Mouse (Mus musculus): ENCODE results near the gene Cttnbp2nl. TPM values are rescaled to one million over a fixed set of nuclear protein-coding genes. Genes with fewer than 3 reads are reported as not detected.

Gene Cttnbp2nl
- polyA plus RNA-seq, 1 experiment from 2014 or later, result 52.4 TPM

GRCm38 (mm10) chr3:104967548-104968300, 85.2 kb downstream of the Cttnbp2nl start:
- Histone ChIP-seq H3K4me3 (peak overlapping the region; percentile 65), H3K27me3 (replicated peaks; ENCODE audit: low read depth, poor library complexity, severe bottlenecking) (peaks cover 47% of the 10 kb centered on the region), H3K9me3 (no peaks in the 10 kb centered on the region; the same call in 1 of the 2 replicates), H3K4me1 (peaks cover 50% of the 10 kb centered on the region), H3K27ac (replicated peaks) (peak overlapping the region; percentile 89), H3K36me3 (replicated peaks) (no peaks in the 10 kb centered on the region)
- under 1% methylated on average over 49 of the region's 49 CpGs for WGBS
- peak; percentile 92 for DNase-seq (ENCODE audit: low spot score)

GRCm38 (mm10) chr3:104965991-104966554, 86.9 kb downstream of the Cttnbp2nl start:
- Histone ChIP-seq H3K27ac (replicated peaks) (no peak overlapping the region), H3K36me3 (replicated peaks) (no peaks in the 10 kb centered on the region), H3K4me3 (no peak overlapping the region), H3K27me3 (replicated peaks; ENCODE audit: low read depth, poor library complexity, severe bottlenecking) (peaks cover 63% of the 10 kb centered on the region), H3K4me1 (peaks cover 67% of the 10 kb centered on the region), H3K9me3 (no peaks in the 10 kb centered on the region; the same call in 1 of the 2 replicates)
- WGBS, result 73% methylated on average over 7 of the region's 7 CpGs
- no peak for DNase-seq (ENCODE audit: low spot score)

- 81% methylated on average over 8 of the region's 8 CpGs for WGBS
- peaks cover 75% of the 10 kb centered on the region for H3K4me1 ChIP-seq
- H3K4me3 ChIP-seq, result no peak overlapping the region
- H3K9me3 ChIP-seq, result no peaks in the 10 kb centered on the region
- no peaks in the 10 kb centered on the region for H3K36me3 ChIP-seq (replicated peaks)
- DNase-seq (ENCODE audit: low spot score), result no peak
- H3K27me3 ChIP-seq (replicated peaks; ENCODE audit: low read depth, poor library complexity, severe bottlenecking), result peaks cover 72% of the 10 kb centered on the region
- H3K27ac ChIP-seq (replicated peaks), result no peak overlapping the region
These were observed 87.7 kb downstream of the Cttnbp2nl start for GRCm38 (mm10) chr3:104965070-104965855.

- 24% methylated on average over 13 of the region's 13 CpGs for WGBS
- Histone ChIP-seq H3K27me3 (replicated peaks; ENCODE audit: low read depth, poor library complexity, severe bottlenecking) (peaks cover 84% of the 10 kb centered on the region), H3K4me3 (peak overlapping the region; percentile 19; the same call in 1 of the 2 replicates), H3K4me1 (peaks cover 81% of the 10 kb centered on the region), H3K9me3 (no peaks in the 10 kb centered on the region), H3K27ac (replicated peaks) (0 out of 2 replicates have a peak overlapping the region, but pooled peaks have one; percentile 24), H3K36me3 (replicated peaks) (no peaks in the 10 kb centered on the region)
- DNase-seq (ENCODE audit: low spot score), result peak; percentile 45
These were observed 89.3 kb downstream of the Cttnbp2nl start for GRCm38 (mm10) chr3:104963331-104964276.

- no peak for DNase-seq (ENCODE audit: low spot score)
- peak overlapping the region; percentile 62 for H3K4me3 ChIP-seq
- H3K4me1 ChIP-seq, result peaks cover 73% of the 10 kb centered on the region
- no peaks in the 10 kb centered on the region for H3K9me3 ChIP-seq
- WGBS, result 6% methylated on average over 5 of the region's 5 CpGs
- H3K27ac ChIP-seq (replicated peaks), result no peak overlapping the region
- no peaks in the 10 kb centered on the region for H3K36me3 ChIP-seq (replicated peaks)
- peaks cover 90% of the 10 kb centered on the region for H3K27me3 ChIP-seq (replicated peaks; ENCODE audit: low read depth, poor library complexity, severe bottlenecking)
These were observed 90.1 kb downstream of the Cttnbp2nl start for GRCm38 (mm10) chr3:104962866-104963265.

GRCm38 (mm10) chr3:104962141-104962611, 90.8 kb downstream of the Cttnbp2nl start:
- H3K4me3 ChIP-seq, result peak overlapping the region; percentile 62
- H3K36me3 ChIP-seq (replicated peaks), result no peaks in the 10 kb centered on the region
- peak overlapping the region; percentile 76; the same call in 1 of the 2 replicates for H3K27ac ChIP-seq (replicated peaks)
- H3K9me3 ChIP-seq, result no peaks in the 10 kb centered on the region
- H3K4me1 ChIP-seq, result peaks cover 66% of the 10 kb centered on the region
- peaks cover 90% of the 10 kb centered on the region for H3K27me3 ChIP-seq (replicated peaks; ENCODE audit: low read depth, poor library complexity, severe bottlenecking)
- peak; percentile 80 for DNase-seq (ENCODE audit: low spot score)
- 1% methylated on average over 31 of the region's 31 CpGs for WGBS

- no peaks in the 10 kb centered on the region for H3K9me3 ChIP-seq
- H3K4me1 ChIP-seq, result peaks cover 64% of the 10 kb centered on the region
- peak; percentile 54 for DNase-seq (ENCODE audit: low spot score)
- WGBS, result 2% methylated on average over 87 of the region's 87 CpGs
- H3K27ac ChIP-seq (replicated peaks), result peak within 1 kb of the TSS; percentile 76
- peaks cover 84% of the 10 kb centered on the region for H3K27me3 ChIP-seq (replicated peaks; ENCODE audit: low read depth, poor library complexity, severe bottlenecking)
- H3K36me3 ChIP-seq (replicated peaks), result 0 out of 2 replicates have a peak, but pooled peaks cover under 1% of the 10 kb centered on the region
- peak within 1 kb of the TSS; percentile 62 for H3K4me3 ChIP-seq
These were observed 91.6 kb downstream of the Cttnbp2nl start, which contains the start of gene Wnt2b for GRCm38 (mm10) chr3:104961066-104962059. Gene Wnt2b, minus strand, starts transcription at chr3:104961921.

- Histone ChIP-seq H3K9me3 (no peaks in the 10 kb centered on the region), H3K36me3 (replicated peaks) (peaks cover 4% of the 10 kb centered on the region; the same call in 1 of the 2 replicates), H3K4me1 (peaks cover 61% of the 10 kb centered on the region), H3K27ac (replicated peaks) (no peak overlapping the region), H3K27me3 (replicated peaks; ENCODE audit: low read depth, poor library complexity, severe bottlenecking) (peaks cover 73% of the 10 kb centered on the region), H3K4me3 (peak overlapping the region; percentile 62)
- WGBS, result 7% methylated on average over 19 of the region's 19 CpGs
- no peak for DNase-seq (ENCODE audit: low spot score)
These were observed 92.6 kb downstream of the Cttnbp2nl start for GRCm38 (mm10) chr3:104960026-104961000.

GRCm38 (mm10) chr3:104956131-104956581, 96.8 kb downstream of the Cttnbp2nl start:
- H3K9me3 ChIP-seq, result no peaks in the 10 kb centered on the region
- H3K4me3 ChIP-seq, result no peak overlapping the region
- WGBS, result 77% methylated on average over 6 of the region's 6 CpGs
- no peak overlapping the region for H3K27ac ChIP-seq (replicated peaks)
- DNase-seq (ENCODE audit: low spot score), result no peak
- H3K36me3 ChIP-seq (replicated peaks), result peaks cover 40% of the 10 kb centered on the region
- H3K4me1 ChIP-seq, result peaks cover 27% of the 10 kb centered on the region
- peaks cover 32% of the 10 kb centered on the region for H3K27me3 ChIP-seq (replicated peaks; ENCODE audit: low read depth, poor library complexity, severe bottlenecking)

- Histone ChIP-seq H3K27ac (replicated peaks) (no peak overlapping the region), H3K27me3 (replicated peaks; ENCODE audit: low read depth, poor library complexity, severe bottlenecking) (peaks cover 16% of the 10 kb centered on the region), H3K9me3 (no peaks in the 10 kb centered on the region), H3K36me3 (replicated peaks) (peaks cover 54% of the 10 kb centered on the region), H3K4me3 (no peak overlapping the region), H3K4me1 (peaks cover 11% of the 10 kb centered on the region)
- WGBS, result 94% methylated on average over 15 of the region's 15 CpGs
- DNase-seq (ENCODE audit: low spot score), result no peak
These were observed 98.4 kb downstream of the Cttnbp2nl start for GRCm38 (mm10) chr3:104954551-104954950.
